Mouse (Mus musculus) hindbrain, embryonic 13.5 days (tissue): Measurements from ENCODE around the gene Samd8. TPM values are rescaled to one million over a fixed set of nuclear protein-coding genes. Genes with fewer than 3 reads are reported as not detected.

Experiments used
- ATAC-seq: fragments of 200-750 bp; cut with Nextera tagmentation; 2 replicates; pipeline ENCODE4 v1.8.0; 2017; ENCODE audit warnings: moderate TSS enrichment; ENCODE audit not compliant: low FRiP score
- H3K27ac ChIP-seq: fragments of 300-500 bp; sonication (generic); 2 replicates; pipeline ENCODE4 v1.5.1; 2015; ENCODE audit warnings: inconsistent platforms, mild to moderate bottlenecking, moderate library complexity
- H3K27me3 ChIP-seq: fragments of 300-500 bp; sonication (generic); 2 replicates; pipeline ENCODE4 v1.6.1; 2015; ENCODE audit warnings: mild to moderate bottlenecking, inconsistent platforms
- H3K36me3 ChIP-seq: fragments of 300-500 bp; sonication (generic); 2 replicates; pipeline ENCODE4 v1.6.1; 2015; ENCODE audit warnings: mild to moderate bottlenecking, inconsistent platforms
- H3K4me1 ChIP-seq: fragments of 300-500 bp; sonication (generic); replicated peaks from 2 replicates; pipeline ENCODE4 v1.6.1; 2015; ENCODE audit warnings: inconsistent platforms
- H3K4me2 ChIP-seq: fragments of 300-500 bp; sonication (generic); 2 replicates; pipeline ENCODE4 v1.6.1; 2015; ENCODE audit warnings: inconsistent platforms, mild to moderate bottlenecking, moderate library complexity
- H3K4me3 ChIP-seq: fragments of 300-500 bp; sonication (generic); 2 replicates; pipeline ENCODE4 v1.5.1; 2015; ENCODE audit warnings: mild to moderate bottlenecking, inconsistent platforms
- H3K9ac ChIP-seq: fragments of 300-500 bp; sonication (generic); 2 replicates; pipeline ENCODE4 v1.6.1; 2015; ENCODE audit warnings: mild to moderate bottlenecking, inconsistent platforms
- H3K9me3 ChIP-seq: fragments of 300-500 bp; sonication (generic); 2 replicates; pipeline ENCODE4 v1.6.1; 2016; ENCODE audit warnings: inconsistent platforms
- WGBS: fragments of 180-500 bp; shearing (Covaris S2); methylation state at CpG from one replicate; pipeline ENCODE4 v1.1.7; 2015; 5-methylcytosine and 5-hydroxymethylcytosine counted together
- polyA plus RNA-seq: library from polyadenylated mRNA; unstranded; fragments of >200 nt; fragmentation: Nextera tagmentation; extraction: Ambion mirVana; gene quantifications from 2 replicates; pipeline ENCODE4 v1.2.1, GENCODE M21; 2015

The Samd8 gene
- polyA plus RNA-seq, 1 experiment from 2014 or later, result 18.6 TPM

- Histone ChIP-seq H3K9me3 (no peaks in the 10 kb centered on the region), H3K36me3 (no peaks in the 10 kb centered on the region), H3K27me3 (no peaks in the 10 kb centered on the region), H3K9ac (no peak overlapping the region), H3K4me2 (no peak overlapping the region), H3K27ac (no peak overlapping the region), H3K4me1 (peaks cover 20% of the 10 kb centered on the region), H3K4me3 (no peak overlapping the region)
- 43% methylated on average over 15 of the region's 15 CpGs for WGBS
- no peak for ATAC-seq
Observed at GRCm38 (mm10) chr14:21748142-21748870, 2.0 kb upstream of the Samd8 start.

- WGBS, result under 1% methylated on average over 26 of the region's 26 CpGs
- peak within 1 kb of the TSS; percentile 94 for H3K4me3 ChIP-seq
Observed at GRCm38 (mm10) chr14:21750881-21751542, 681 bp downstream of the Samd8 start, which contains the start of gene Dusp13. Gene Dusp13, minus strand, starts transcription at chr14:21751181.

GRCm38 (mm10) chr14:21752411-21752810, 2.1 kb downstream of the Samd8 start:
- Histone ChIP-seq H3K27me3 (no peaks in the 10 kb centered on the region), H3K9ac (peak overlapping the region; percentile 91; the same call in 1 of the 2 replicates)
- WGBS, result 92% methylated on average over 3 of the region's 3 CpGs

More at GRCm38 (mm10) chr14:21750881-21751542, 681 bp downstream of the Samd8 start, which contains the start of gene Dusp13:
- Histone ChIP-seq H3K27me3 (no peaks in the 10 kb centered on the region), H3K9ac (peak within 1 kb of the TSS; percentile 91), H3K4me1 (peaks cover 22% of the 10 kb centered on the region), H3K27ac (peak within 1 kb of the TSS; percentile 90), H3K9me3 (no peaks in the 10 kb centered on the region), H3K4me2 (peak within 1 kb of the TSS; percentile 70), H3K36me3 (no peaks in the 10 kb centered on the region)
- peak; percentile 77 for ATAC-seq

GRCm38 (mm10) chr14:21753367-21753766, 3.0 kb downstream of the Samd8 start:
- no peak for ATAC-seq
- Histone ChIP-seq H3K27me3 (no peaks in the 10 kb centered on the region), H3K4me1 (peaks cover 22% of the 10 kb centered on the region), H3K4me3 (no peak overlapping the region), H3K36me3 (no peaks in the 10 kb centered on the region), H3K9me3 (no peaks in the 10 kb centered on the region), H3K4me2 (no peak overlapping the region), H3K9ac (no peak overlapping the region), H3K27ac (no peak overlapping the region)
- 80% methylated on average over 4 of the region's 4 CpGs for WGBS

More at GRCm38 (mm10) chr14:21752411-21752810, 2.1 kb downstream of the Samd8 start:
- H3K27ac ChIP-seq, result no peak overlapping the region
- H3K36me3 ChIP-seq, result no peaks in the 10 kb centered on the region
- H3K4me1 ChIP-seq, result peaks cover 22% of the 10 kb centered on the region
- ATAC-seq, result no peak
- no peaks in the 10 kb centered on the region for H3K9me3 ChIP-seq
- H3K4me3 ChIP-seq, result no peak overlapping the region
- H3K4me2 ChIP-seq, result peak overlapping the region; percentile 70

GRCm38 (mm10) chr14:21761560-21761959, 11.2 kb downstream of the Samd8 start:
- 94% methylated on average over 9 of the region's 9 CpGs for WGBS
- no peak overlapping the region for H3K4me2 ChIP-seq
- no peaks in the 10 kb centered on the region for H3K4me1 ChIP-seq
- H3K9ac ChIP-seq, result no peak overlapping the region
- H3K9me3 ChIP-seq, result no peaks in the 10 kb centered on the region
- H3K27ac ChIP-seq, result no peak overlapping the region
- no peaks in the 10 kb centered on the region for H3K36me3 ChIP-seq
- ATAC-seq, result no peak
- H3K27me3 ChIP-seq, result no peaks in the 10 kb centered on the region
- no peak overlapping the region for H3K4me3 ChIP-seq

- Histone ChIP-seq H3K4me2 (no peak overlapping the region), H3K9me3 (no peaks in the 10 kb centered on the region), H3K36me3 (no peaks in the 10 kb centered on the region), H3K27ac (no peak overlapping the region), H3K9ac (no peak overlapping the region), H3K4me3 (no peak overlapping the region), H3K4me1 (peaks cover 7% of the 10 kb centered on the region), H3K27me3 (no peaks in the 10 kb centered on the region)
- ATAC-seq, result no peak
- WGBS, result 91% methylated on average over 3 of the region's 3 CpGs
Observed at GRCm38 (mm10) chr14:21763736-21764135, 13.4 kb downstream of the Samd8 start.

GRCm38 (mm10) chr14:21764646-21765045, 14.3 kb downstream of the Samd8 start:
- H3K4me3 ChIP-seq, result no peak overlapping the region
- no peak overlapping the region for H3K9ac ChIP-seq
- H3K36me3 ChIP-seq, result no peaks in the 10 kb centered on the region
- H3K9me3 ChIP-seq, result no peaks in the 10 kb centered on the region
- H3K4me2 ChIP-seq, result no peak overlapping the region
- peaks cover 12% of the 10 kb centered on the region for H3K4me1 ChIP-seq
- no peak for ATAC-seq
- no peak overlapping the region for H3K27ac ChIP-seq
- no peaks in the 10 kb centered on the region for H3K27me3 ChIP-seq
- WGBS, result 89% methylated on average over 6 of the region's 6 CpGs

GRCm38 (mm10) chr14:21765754-21766397, 15.5 kb downstream of the Samd8 start:
- Histone ChIP-seq H3K27ac (no peak overlapping the region), H3K36me3 (no peaks in the 10 kb centered on the region), H3K27me3 (no peaks in the 10 kb centered on the region), H3K4me3 (no peak overlapping the region), H3K4me2 (no peak overlapping the region), H3K9me3 (no peaks in the 10 kb centered on the region), H3K4me1 (peaks cover 12% of the 10 kb centered on the region), H3K9ac (no peak overlapping the region)
- WGBS, result 87% methylated on average over 7 of the region's 7 CpGs
- ATAC-seq, result no peak

GRCm38 (mm10) chr14:21766398-21766958, 16.1 kb downstream of the Samd8 start:
- Histone ChIP-seq H3K9me3 (no peaks in the 10 kb centered on the region), H3K36me3 (no peaks in the 10 kb centered on the region), H3K27me3 (no peaks in the 10 kb centered on the region), H3K4me1 (peaks cover 12% of the 10 kb centered on the region), H3K4me3 (no peak overlapping the region), H3K4me2 (no peak overlapping the region), H3K27ac (no peak overlapping the region), H3K9ac (no peak overlapping the region)
- ATAC-seq, result no peak
- WGBS, result 94% methylated on average over 6 of the region's 6 CpGs

- no peak overlapping the region for H3K4me2 ChIP-seq
- WGBS, result 81% methylated on average over 11 of the region's 11 CpGs
- no peak for ATAC-seq
Observed at GRCm38 (mm10) chr14:21772506-21773281, 22.4 kb downstream of the Samd8 start.

GRCm38 (mm10) chr14:21773946-21774345, 23.6 kb downstream of the Samd8 start:
- no peaks in the 10 kb centered on the region for H3K9me3 ChIP-seq
- no peak overlapping the region for H3K9ac ChIP-seq
- H3K36me3 ChIP-seq, result peaks cover 18% of the 10 kb centered on the region
- H3K4me3 ChIP-seq, result no peak overlapping the region
- 75% methylated on average over 2 of the region's 2 CpGs for WGBS
- no peak overlapping the region for H3K4me2 ChIP-seq
- peaks cover 3% of the 10 kb centered on the region; the same call in 1 of the 2 replicates for H3K4me1 ChIP-seq
- no peaks in the 10 kb centered on the region for H3K27me3 ChIP-seq
- H3K27ac ChIP-seq, result no peak overlapping the region
- ATAC-seq, result no peak

More at GRCm38 (mm10) chr14:21772506-21773281, 22.4 kb downstream of the Samd8 start:
- peaks cover 14% of the 10 kb centered on the region for H3K36me3 ChIP-seq
- no peaks in the 10 kb centered on the region for H3K9me3 ChIP-seq
- H3K4me1 ChIP-seq, result peaks cover 12% of the 10 kb centered on the region
- no peaks in the 10 kb centered on the region for H3K27me3 ChIP-seq
- no peak overlapping the region for H3K27ac ChIP-seq
- no peak overlapping the region for H3K4me3 ChIP-seq
- H3K9ac ChIP-seq, result no peak overlapping the region
